Mouse (Mus musculus) lung, postnatal 14 days (tissue): ENCODE results near the gene Tchp.
A peak's percentile ranks its signal among the peaks of the same experiment; 100 is the strongest.

Source experiments
- DNase-seq: peaks from one replicate; pipeline ENCODE4 v3.0.0; 2021

Gene Tchp

GRCm38 (mm10) chr5:114707265-114708068, at the start of gene Tchp:
Gene Tchp (plus strand): TSS chr5:114707760.
- DNase-seq = peak; percentile 96

- DNase-seq = no peak
These were observed 49.3 kb upstream of the Tchp start, which contains the start of gene Trpv4 for GRCm38 (mm10) chr5:114658255-114658654. Gene Trpv4 (minus strand): TSS chr5:114658421.

- no peak for DNase-seq
These were observed 46.5 kb upstream of the Tchp start for GRCm38 (mm10) chr5:114661029-114661428.

- no peak for DNase-seq
These were observed 43.4 kb upstream of the Tchp start for GRCm38 (mm10) chr5:114664139-114664538.

- peak; percentile 41 for DNase-seq
These were observed 42.8 kb upstream of the Tchp start for GRCm38 (mm10) chr5:114664750-114665149.

- DNase-seq = no peak
These were observed 40.9 kb upstream of the Tchp start for GRCm38 (mm10) chr5:114666659-114667058.

GRCm38 (mm10) chr5:114667228-114667856, 40.2 kb upstream of the Tchp start:
- peak; percentile 99 for DNase-seq

GRCm38 (mm10) chr5:114669014-114669413, 38.5 kb upstream of the Tchp start:
- no peak for DNase-seq

- no peak for DNase-seq
These were observed 34.4 kb upstream of the Tchp start for GRCm38 (mm10) chr5:114673114-114673513.

GRCm38 (mm10) chr5:114674594-114674993, 33.0 kb upstream of the Tchp start:
- DNase-seq = no peak

GRCm38 (mm10) chr5:114679841-114680591, 27.5 kb upstream of the Tchp start:
- DNase-seq = no peak

- peak; percentile 24 for DNase-seq
These were observed 26.8 kb upstream of the Tchp start for GRCm38 (mm10) chr5:114680676-114681285.

- DNase-seq = peak; percentile 57
These were observed 25.8 kb upstream of the Tchp start for GRCm38 (mm10) chr5:114681717-114682116.

GRCm38 (mm10) chr5:114685986-114686385, 21.6 kb upstream of the Tchp start:
- DNase-seq = no peak

GRCm38 (mm10) chr5:114686726-114687210, 20.8 kb upstream of the Tchp start:
- peak; percentile 26 for DNase-seq

GRCm38 (mm10) chr5:114687901-114688300, 19.7 kb upstream of the Tchp start:
- DNase-seq = no peak

GRCm38 (mm10) chr5:114688703-114689102, 18.9 kb upstream of the Tchp start:
- no peak for DNase-seq

GRCm38 (mm10) chr5:114689700-114690366, 17.7 kb upstream of the Tchp start:
- DNase-seq = peak; percentile 47

- peak; percentile 94 for DNase-seq
These were observed 16.7 kb upstream of the Tchp start, which contains the start of gene Gltp for GRCm38 (mm10) chr5:114690633-114691567. Gene Gltp (minus strand): TSS chr5:114690984.

- no peak for DNase-seq
These were observed 11.8 kb upstream of the Tchp start for GRCm38 (mm10) chr5:114695775-114696174.

GRCm38 (mm10) chr5:114696939-114697338, 10.6 kb upstream of the Tchp start:
- DNase-seq = no peak
